Mouse (Mus musculus): ENCODE results near the gene Sat1.
A peak's percentile ranks its signal among the peaks of the same experiment; 100 is the strongest.
"Not testable (repeated sequence)": the region's sequence is repeated elsewhere in the genome, so short reads cannot be mapped to it uniquely, and the experiment has no call there.

The Sat1 gene

GRCm38 (mm10) chrX:155216271-155216670 lies at the start of gene Sat1:
Gene Sat1 (minus strand): TSS chrX:155216449.
- DNase-seq (ENCODE audit: low read depth): peak; percentile 83

GRCm38 (mm10) chrX:155262915-155263252 lies 46.6 kb upstream of the Sat1 start:
- no peak for DNase-seq (ENCODE audit: low read depth)

GRCm38 (mm10) chrX:155262235-155262914 lies 46.1 kb upstream of the Sat1 start, which contains the start of gene Acot9:
Gene Acot9 (plus strand): TSS chrX:155262443.
- peak; percentile 74 for DNase-seq (ENCODE audit: low read depth)

- DNase-seq (ENCODE audit: low read depth): no peak
These were observed 40.6 kb upstream of the Sat1 start for GRCm38 (mm10) chrX:155256856-155257255.

- DNase-seq (ENCODE audit: low read depth): no peak
These were observed 2.0 kb upstream of the Sat1 start for GRCm38 (mm10) chrX:155218277-155218676.

- no peak for DNase-seq (ENCODE audit: low read depth)
These were observed 574 bp downstream of the Sat1 start for GRCm38 (mm10) chrX:155215501-155216248.

- no peak for DNase-seq (ENCODE audit: low read depth)
These were observed 1.7 kb downstream of the Sat1 start for GRCm38 (mm10) chrX:155214291-155215136.

- no peak for DNase-seq (ENCODE audit: low read depth)
These were observed 7.6 kb downstream of the Sat1 start for GRCm38 (mm10) chrX:155208671-155209070.

GRCm38 (mm10) chrX:155205436-155205835 lies 10.8 kb downstream of the Sat1 start:
- not testable (repeated sequence) for DNase-seq (ENCODE audit: low read depth)

GRCm38 (mm10) chrX:155202406-155203305 lies 13.6 kb downstream of the Sat1 start:
- DNase-seq (ENCODE audit: low read depth): no peak

- DNase-seq (ENCODE audit: low read depth): no peak
These were observed 14.4 kb downstream of the Sat1 start for GRCm38 (mm10) chrX:155201799-155202198.

- DNase-seq (ENCODE audit: low read depth): no peak
These were observed 21.3 kb downstream of the Sat1 start for GRCm38 (mm10) chrX:155194979-155195378.

- no peak for DNase-seq (ENCODE audit: low read depth)
These were observed 22.4 kb downstream of the Sat1 start for GRCm38 (mm10) chrX:155193732-155194443.

GRCm38 (mm10) chrX:155191941-155192340 lies 24.3 kb downstream of the Sat1 start:
- DNase-seq (ENCODE audit: low read depth): no peak

- no peak for DNase-seq (ENCODE audit: low read depth)
These were observed 38.6 kb downstream of the Sat1 start for GRCm38 (mm10) chrX:155177640-155178039.

- DNase-seq (ENCODE audit: low read depth): no peak
These were observed 39.0 kb downstream of the Sat1 start for GRCm38 (mm10) chrX:155177230-155177629.

- DNase-seq (ENCODE audit: low read depth): no peak
These were observed 40.7 kb downstream of the Sat1 start for GRCm38 (mm10) chrX:155175568-155175967.

- no peak for DNase-seq (ENCODE audit: low read depth)
These were observed 43.9 kb downstream of the Sat1 start for GRCm38 (mm10) chrX:155172310-155172709.

- DNase-seq (ENCODE audit: low read depth): no peak
These were observed 44.5 kb downstream of the Sat1 start for GRCm38 (mm10) chrX:155171754-155172153.

- no peak for DNase-seq (ENCODE audit: low read depth)
These were observed 46.4 kb downstream of the Sat1 start for GRCm38 (mm10) chrX:155169886-155170285.

- no peak for DNase-seq (ENCODE audit: low read depth)
These were observed 48.6 kb downstream of the Sat1 start for GRCm38 (mm10) chrX:155167667-155168066.

Measured in fibroblast of lung, adult 2 months (primary cell).